Mouse (Mus musculus): ENCODE measurements at regions not wholly inside any gene's neighbourhood (a gene's known extent, or its start where the extent isn't known, plus 50 kb on each side); places are given as distances from the start of the nearest gene placed in this dataset.
A peak's percentile ranks its signal among the peaks of the same experiment; 100 is the strongest.
"Not testable (repeated sequence)": the region's sequence is repeated elsewhere in the genome, so short reads cannot be mapped to it uniquely, and the experiment has no call there.

GRCm38 (mm10) chr12:79989582-79990110 is 123.2 kb downstream of the Zfp36l1 start:
- DNase-seq = no peak

- DNase-seq = no peak
Observed at GRCm38 (mm10) chr12:79988401-79989358, 124.1 kb downstream of the Zfp36l1 start.

- no peak for DNase-seq
Observed at GRCm38 (mm10) chr12:79986241-79986976, 126.4 kb downstream of the Zfp36l1 start.

GRCm38 (mm10) chr12:79984985-79985747 is 127.6 kb downstream of the Zfp36l1 start:
- no peak for DNase-seq

GRCm38 (mm10) chr12:79984025-79984790 is 128.6 kb downstream of the Zfp36l1 start:
- no peak for DNase-seq

- DNase-seq = no peak
Observed at GRCm38 (mm10) chr12:79983232-79983631, 129.6 kb downstream of the Zfp36l1 start.

- DNase-seq = not testable (repeated sequence)
Observed at GRCm38 (mm10) chr12:79982497-79982896, 130.3 kb downstream of the Zfp36l1 start.

GRCm38 (mm10) chr12:79980711-79981110 is 132.1 kb downstream of the Zfp36l1 start:
- DNase-seq = no peak

GRCm38 (mm10) chr12:79977136-79977535 is 135.7 kb downstream of the Zfp36l1 start:
- no peak for DNase-seq

- DNase-seq = peak; percentile 58
Observed at GRCm38 (mm10) chr12:79975466-79976239, 137.2 kb downstream of the Zfp36l1 start.

GRCm38 (mm10) chr12:79975050-79975449 is 137.8 kb downstream of the Zfp36l1 start:
- no peak for DNase-seq

GRCm38 (mm10) chr12:79974530-79974929 is 138.3 kb downstream of the Zfp36l1 start:
- DNase-seq = peak; percentile 63

GRCm38 (mm10) chr12:79973566-79974230 is 139.1 kb downstream of the Zfp36l1 start:
- no peak for DNase-seq

GRCm38 (mm10) chr12:79970981-79971390 is 141.8 kb downstream of the Zfp36l1 start:
- no peak for DNase-seq

- no peak for DNase-seq
Observed at GRCm38 (mm10) chr12:79970227-79970901, 142.4 kb downstream of the Zfp36l1 start.

- DNase-seq = peak; percentile 76
Observed at GRCm38 (mm10) chr12:79969346-79970226, 143.2 kb downstream of the Zfp36l1 start.

GRCm38 (mm10) chr12:79968676-79969075 is 144.1 kb downstream of the Zfp36l1 start:
- DNase-seq = no peak

GRCm38 (mm10) chr12:79967491-79968255 is 145.1 kb downstream of the Zfp36l1 start:
- no peak for DNase-seq

All from lung, postnatal 36 days (tissue).